Mouse (Mus musculus) myocyte (in vitro differentiated cells): Measurements from ENCODE around the gene Akap13.

Experiments
- CEBPB ChIP-seq: IDR thresholded peaks from 2 replicates; pipeline ENCODE4 v1.6.1; 2011; ENCODE audit warnings: mild to moderate bottlenecking, moderate library complexity; ENCODE audit not compliant: poor library complexity, insufficient read depth, severe bottlenecking
- E2F4 ChIP-seq: IDR thresholded peaks from one replicate; pipeline ENCODE4 v1.6.1; 2011; ENCODE audit warnings: mild to moderate bottlenecking, control low read depth, moderate library complexity; ENCODE audit not compliant: insufficient read depth
- MAX ChIP-seq: IDR thresholded peaks from one replicate; pipeline ENCODE4 v1.6.1; 2011; ENCODE audit warnings: low read depth, mild to moderate bottlenecking, control low read depth
- MYOG ChIP-seq, 3 experiments: IDR thresholded peaks; one replicate each; pipeline ENCODE4 v1.6.1; 2011; ENCODE audit warnings: control low read depth in 2 of 3, low read depth in 2 of 3, mild to moderate bottlenecking in 2 of 3; ENCODE audit not compliant: insufficient read length in 2 of 3, control insufficient read depth in 1 of 3, insufficient read depth in 1 of 3
- POLR2A ChIP-seq: IDR thresholded peaks from one replicate; pipeline ENCODE4 v1.6.1; 2011; ENCODE audit warnings: low read depth, mild to moderate bottlenecking, control low read depth, moderate library complexity; ENCODE audit not compliant: insufficient read length
- POLR2AphosphoS2 ChIP-seq: IDR thresholded peaks from one replicate; pipeline ENCODE4 v1.6.1; 2011; ENCODE audit warnings: low read depth, control low read depth; ENCODE audit not compliant: insufficient read length
- TCF12 ChIP-seq: IDR thresholded peaks from one replicate; pipeline ENCODE4 v1.6.1; 2011; ENCODE audit warnings: mild to moderate bottlenecking, control low read depth; ENCODE audit not compliant: poor library complexity, insufficient read depth, severe bottlenecking

- TF ChIP-seq CEBPB (no peak), MYOG (IDR thresholded peaks at IDR 0.05; ENCODE audit: control insufficient read depth in 1 of 3, insufficient read depth in 1 of 3, insufficient read length in 2 of 3, low read depth in 2 of 3) (no peak), POLR2A (no peak), TCF12 (no peak), MAX (no peak), E2F4 (no peak), POLR2AphosphoS2 (no peak)
Measured at GRCm38 (mm10) chr7:75611261-75611950, 156.1 kb downstream of the Akap13 start.
